Mouse (Mus musculus) adrenal gland, postnatal 36 days (tissue): ENCODE results near the gene Rec8. TPM values are rescaled to one million over a fixed set of nuclear protein-coding genes. Genes with fewer than 3 reads are reported as not detected.
A peak's percentile ranks its signal among the peaks of the same experiment; 100 is the strongest.

ENCODE experiments used
- DNase-seq, 2 experiments: peaks; one replicate each; pipeline ENCODE4 v3.0.0; 2021; ENCODE audit warnings: mixed read lengths in 1 of 2
- total RNA-seq, 2 experiments: library from RNA; stranded (reverse); gene quantifications; 2 replicates each; pipeline ENCODE4 v1.2.3; 2021

Gene Rec8
- total RNA-seq, 2 experiments from 2014 or later: 5.8 to 6.6 TPM

GRCm38 (mm10) chr14:55592226-55592625, 25.6 kb upstream of the Rec8 start:
- DNase-seq: no peak

- no peak for DNase-seq
These were observed 21.7 kb upstream of the Rec8 start for GRCm38 (mm10) chr14:55596036-55596690.

- DNase-seq: no peak
These were observed 19.1 kb upstream of the Rec8 start for GRCm38 (mm10) chr14:55598521-55599390.

GRCm38 (mm10) chr14:55603271-55603632, 14.6 kb upstream of the Rec8 start, which contains the start of gene Irf9:
Gene Irf9, plus strand, starts transcription at chr14:55603571.
- DNase-seq: no peak

GRCm38 (mm10) chr14:55603633-55604576, 13.9 kb upstream of the Rec8 start:
- peak; percentile 93 to 94 for DNase-seq

GRCm38 (mm10) chr14:55604823-55605222, 13.0 kb upstream of the Rec8 start:
- DNase-seq: no peak

- DNase-seq: no peak
These were observed 11.9 kb upstream of the Rec8 start for GRCm38 (mm10) chr14:55605743-55606459.

- DNase-seq: no peak
These were observed 9.5 kb upstream of the Rec8 start for GRCm38 (mm10) chr14:55608339-55608738.

GRCm38 (mm10) chr14:55613346-55613745, 4.5 kb upstream of the Rec8 start:
- DNase-seq: no peak

- DNase-seq: no peak
These were observed 3.2 kb upstream of the Rec8 start for GRCm38 (mm10) chr14:55614565-55615178.

GRCm38 (mm10) chr14:55615876-55616275, 2.0 kb upstream of the Rec8 start:
- no peak for DNase-seq

GRCm38 (mm10) chr14:55616844-55617243, 993 bp upstream of the Rec8 start:
- no peak for DNase-seq

- DNase-seq: no peak
These were observed 804 bp downstream of the Rec8 start for GRCm38 (mm10) chr14:55618486-55619195.

- DNase-seq: no peak
These were observed 10.4 kb downstream of the Rec8 start for GRCm38 (mm10) chr14:55628077-55628827.

GRCm38 (mm10) chr14:55629312-55629711, 11.5 kb downstream of the Rec8 start:
- peak; percentile 66 to 77 for DNase-seq

GRCm38 (mm10) chr14:55634874-55635522, 17.2 kb downstream of the Rec8 start:
- DNase-seq: peak; percentile 59 to 60

GRCm38 (mm10) chr14:55635523-55636007, 17.7 kb downstream of the Rec8 start, which contains the start of gene Ipo4:
Gene Ipo4, minus strand, starts transcription at chr14:55635957.
- DNase-seq: peak; percentile 93 to 94

GRCm38 (mm10) chr14:55637795-55638194, 20.0 kb downstream of the Rec8 start, which contains the start of gene Gm49378:
Gene Gm49378, minus strand, starts transcription at chr14:55637895.
- no peak for DNase-seq

- no peak for DNase-seq
These were observed 23.0 kb downstream of the Rec8 start for GRCm38 (mm10) chr14:55640816-55641215.
